Mouse (Mus musculus) liver, embryonic 11.5 days (tissue): ENCODE data around the gene AY358078. TPM values are rescaled to one million over a fixed set of nuclear protein-coding genes. Genes with fewer than 3 reads are reported as not detected.
"Not testable (repeated sequence)": the region's sequence is repeated elsewhere in the genome, so short reads cannot be mapped to it uniquely, and the experiment has no call there.

Experiments
- ATAC-seq: fragments of 200-750 bp; cut with Nextera tagmentation; replicated peaks from 2 replicates; pipeline ENCODE4 v1.8.0; 2017; ENCODE audit warnings: moderate number of reproducible peaks, mild to moderate bottlenecking, moderate TSS enrichment, moderate library complexity; ENCODE audit not compliant: low FRiP score
- DNase-seq: peaks from one replicate; pipeline ENCODE4 v3.0.0-alpha.2; 2017; ENCODE audit warnings: low spot score
- H3K27ac ChIP-seq: fragments of 300-500 bp; sonication (generic); 2 replicates; pipeline ENCODE4 v1.5.1; 2014; ENCODE audit warnings: mild to moderate bottlenecking, low read depth, low read length, control low read depth
- H3K27me3 ChIP-seq: fragments of 300-500 bp; sonication (generic); replicated peaks from 2 replicates; pipeline ENCODE4 v1.6.1; 2014; ENCODE audit warnings: low read length, mixed read lengths; ENCODE audit not compliant: control insufficient read depth, insufficient read depth
- H3K36me3 ChIP-seq: fragments of 300-500 bp; sonication (generic); 2 replicates; pipeline ENCODE4 v1.6.1; 2014; ENCODE audit warnings: mild to moderate bottlenecking, low read length, moderate library complexity, mixed read lengths; ENCODE audit not compliant: control insufficient read depth, insufficient read depth
- H3K4me1 ChIP-seq: fragments of 300-500 bp; sonication (generic); replicated peaks from 2 replicates; pipeline ENCODE4 v1.6.1; 2014; ENCODE audit warnings: low read length, mixed read lengths; ENCODE audit not compliant: control insufficient read depth, insufficient read depth
- H3K4me2 ChIP-seq: fragments of 300-500 bp; sonication (generic); 2 replicates; pipeline ENCODE4 v1.6.1; 2014; ENCODE audit warnings: mild to moderate bottlenecking, control low read depth, moderate library complexity
- H3K4me3 ChIP-seq: fragments of 300-500 bp; sonication (generic); 2 replicates; pipeline ENCODE4 v1.5.1; 2014; ENCODE audit warnings: low read depth, low read length, control low read depth
- H3K9ac ChIP-seq: fragments of 300-500 bp; sonication (generic); 2 replicates; pipeline ENCODE4 v1.6.1; 2014; ENCODE audit warnings: low read depth, low read length, control low read depth
- H3K9me3 ChIP-seq: fragments of 300-500 bp; sonication (generic); 2 replicates; pipeline ENCODE4 v1.6.1; 2016; ENCODE audit warnings: low read length, inconsistent platforms, mixed read lengths; ENCODE audit not compliant: control insufficient read depth
- WGBS: fragments of 180-500 bp; shearing (Covaris S2); extraction: QIAGEN DNeasy Blood & Tissue Kit; methylation state at CpG from one replicate; pipeline ENCODE4 v1.1.7; 2014; 5-methylcytosine and 5-hydroxymethylcytosine counted together
- polyA plus RNA-seq: library from polyadenylated mRNA; unstranded; fragments of >200 nt; fragmentation: Nextera tagmentation; extraction: Ambion mirVana; gene quantifications from 2 replicates; pipeline ENCODE4 v1.2.1, GENCODE M21; 2014

Gene AY358078
- polyA plus RNA-seq, 1 experiment from 2014 or later = not detected

DNA sequence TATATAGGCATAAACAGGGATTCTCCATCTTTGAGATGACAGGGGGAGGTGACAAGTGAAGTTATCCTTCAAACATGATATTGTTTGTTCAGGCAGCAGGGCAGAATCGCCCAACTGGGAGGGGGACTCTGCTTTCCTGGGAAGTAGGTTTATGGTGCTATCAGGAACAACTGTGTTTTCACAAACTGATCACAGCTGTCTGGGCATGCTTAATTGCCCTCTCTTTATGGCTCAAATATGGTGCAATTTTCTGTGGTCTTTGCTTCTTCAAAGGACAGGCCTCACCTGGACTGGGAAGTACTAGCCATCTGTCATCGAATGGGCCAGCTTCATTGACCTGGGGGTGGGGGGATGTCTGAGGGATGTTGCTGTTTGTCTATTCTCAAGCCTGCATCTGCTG lies 5.7 kb upstream of the AY358078 start:
- Histone ChIP-seq H3K27me3 (no peaks in the 10 kb centered on the region), H3K36me3 (no peaks in the 10 kb centered on the region), H3K4me1 (no peaks in the 10 kb centered on the region), H3K4me3 (no peak overlapping the region), H3K9ac (no peak overlapping the region), H3K9me3 (no peaks in the 10 kb centered on the region), H3K4me2 (no peak overlapping the region), H3K27ac (no peak overlapping the region)
- WGBS = 76% methylated on average over 2 of the region's 2 CpGs
- ATAC-seq (no peak), DNase-seq (no peak)

GRCm38 (mm10) chr14:51826625-51827024 lies 26.8 kb downstream of the AY358078 start:
- H3K4me2 ChIP-seq = no peak overlapping the region
- DNase-seq (no peak), ATAC-seq (no peak)
- no peak overlapping the region for H3K9ac ChIP-seq
- H3K9me3 ChIP-seq = no peaks in the 10 kb centered on the region
- no peaks in the 10 kb centered on the region for H3K27me3 ChIP-seq
- H3K4me3 ChIP-seq = no peak overlapping the region
- H3K4me1 ChIP-seq = no peaks in the 10 kb centered on the region
- H3K36me3 ChIP-seq = no peaks in the 10 kb centered on the region
- WGBS = 36% methylated on average over 1 of the region's 1 CpGs
- no peak overlapping the region for H3K27ac ChIP-seq

DNA sequence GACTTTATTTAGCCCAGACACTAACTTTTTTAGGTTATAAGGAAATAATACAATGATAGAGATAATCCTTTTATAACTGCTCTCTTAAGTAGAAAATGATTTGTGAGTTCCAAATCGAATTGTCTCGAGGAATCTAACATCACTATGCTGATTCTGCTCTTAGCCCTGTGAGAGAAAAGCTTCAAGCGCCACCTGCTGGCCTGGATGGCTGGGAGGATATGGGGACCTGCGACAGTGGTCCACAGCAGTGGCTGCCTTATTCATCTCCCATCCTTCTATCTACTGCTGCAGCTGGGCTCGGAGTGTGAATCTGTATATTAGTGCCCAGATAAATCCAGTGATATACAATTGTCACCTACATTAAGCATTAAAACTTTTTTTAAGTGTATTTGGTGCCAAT lies 28.0 kb downstream of the AY358078 start:
- WGBS = 28% methylated on average over 5 of the region's 5 CpGs
- not testable (repeated sequence) for H3K27me3 ChIP-seq

DNA sequence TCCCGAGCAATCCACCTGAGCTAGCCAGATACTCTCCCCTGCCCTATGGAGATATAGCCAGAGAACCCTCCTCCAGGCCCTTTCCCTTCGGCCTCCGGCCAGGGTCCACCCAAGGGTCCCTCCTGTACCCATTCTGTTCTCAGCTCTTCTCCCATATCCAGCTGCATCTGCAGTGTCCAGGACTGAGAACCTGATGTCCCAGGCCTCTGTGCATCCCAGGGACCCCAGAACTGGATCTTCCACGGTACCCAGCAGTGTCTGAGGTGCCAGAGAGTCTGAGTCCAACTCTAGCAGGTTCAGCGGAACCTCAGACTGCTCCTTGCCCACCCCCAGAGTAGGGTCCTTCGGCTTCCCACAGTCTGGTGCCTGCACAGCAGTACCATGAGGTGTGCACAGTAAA lies 29.3 kb downstream of the AY358078 start:
- 64% methylated on average over 6 of the region's 6 CpGs for WGBS
- Histone ChIP-seq H3K4me1 (no peaks in the 10 kb centered on the region), H3K27me3 (no peaks in the 10 kb centered on the region), H3K9ac (no peak overlapping the region), H3K27ac (no peak overlapping the region), H3K9me3 (no peaks in the 10 kb centered on the region), H3K4me3 (no peak overlapping the region), H3K4me2 (no peak overlapping the region), H3K36me3 (no peaks in the 10 kb centered on the region)
- DNase-seq (no peak), ATAC-seq (no peak)

More for the DNA sequence above, 28.0 kb downstream of the AY358078 start:
- H3K4me1 ChIP-seq, H3K9me3 ChIP-seq, H3K4me3 ChIP-seq, H3K4me2 ChIP-seq, DNase-seq, H3K27ac ChIP-seq, H3K9ac ChIP-seq, H3K36me3 ChIP-seq: not testable (repeated sequence)
- 0 out of 2 replicates have a peak, but pooled peaks have one; percentile 36 for ATAC-seq

GRCm38 (mm10) chr14:51838480-51838879 lies 38.6 kb downstream of the AY358078 start:
- not testable (repeated sequence) for H3K36me3 ChIP-seq, H3K4me1 ChIP-seq, H3K27me3 ChIP-seq, DNase-seq, H3K27ac ChIP-seq, H3K4me2 ChIP-seq, H3K9me3 ChIP-seq, H3K9ac ChIP-seq, H3K4me3 ChIP-seq, ATAC-seq
- 28% methylated on average over 2 of the region's 2 CpGs for WGBS

DNA sequence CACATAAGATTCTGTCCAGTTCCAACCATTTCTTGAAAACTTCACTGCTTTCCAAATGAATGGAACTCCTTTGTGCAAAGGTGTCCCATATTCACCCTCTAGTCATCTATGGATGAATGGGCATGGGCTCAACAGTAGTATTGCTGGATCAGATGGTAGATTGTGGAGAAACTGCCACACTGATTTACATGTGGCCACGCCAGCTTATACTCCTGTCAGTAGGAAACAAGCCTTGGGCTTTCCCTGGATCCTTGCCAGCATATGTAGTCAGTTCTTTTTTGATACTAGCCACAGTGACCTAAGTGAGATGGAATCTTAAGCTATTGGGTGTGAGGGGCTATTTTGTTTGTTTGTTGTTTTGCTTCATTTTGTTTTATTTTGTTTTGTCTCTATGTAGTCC lies 42.4 kb downstream of the AY358078 start:
- Histone ChIP-seq H3K9ac (no peak overlapping the region), H3K4me2 (no peak overlapping the region), H3K9me3 (no peaks in the 10 kb centered on the region), H3K4me3 (no peak overlapping the region), H3K27ac (no peak overlapping the region), H3K36me3 (no peaks in the 10 kb centered on the region), H3K4me1 (no peaks in the 10 kb centered on the region), H3K27me3 (no peaks in the 10 kb centered on the region)
- ATAC-seq = no peak
- no peak for DNase-seq
- 73% methylated on average over 1 of the region's 1 CpGs for WGBS

- H3K36me3 ChIP-seq = no peaks in the 10 kb centered on the region
- DNase-seq (no peak), ATAC-seq (no peak)
- no peak overlapping the region for H3K27ac ChIP-seq
- H3K9ac ChIP-seq = no peak overlapping the region
- WGBS = 68% methylated on average over 2 of the region's 2 CpGs
- H3K4me1 ChIP-seq = no peaks in the 10 kb centered on the region
- H3K9me3 ChIP-seq = no peaks in the 10 kb centered on the region
- H3K4me3 ChIP-seq = no peak overlapping the region
- no peak overlapping the region for H3K4me2 ChIP-seq
- no peaks in the 10 kb centered on the region for H3K27me3 ChIP-seq
Measured at GRCm38 (mm10) chr14:51842781-51843180, 42.9 kb downstream of the AY358078 start.

DNA sequence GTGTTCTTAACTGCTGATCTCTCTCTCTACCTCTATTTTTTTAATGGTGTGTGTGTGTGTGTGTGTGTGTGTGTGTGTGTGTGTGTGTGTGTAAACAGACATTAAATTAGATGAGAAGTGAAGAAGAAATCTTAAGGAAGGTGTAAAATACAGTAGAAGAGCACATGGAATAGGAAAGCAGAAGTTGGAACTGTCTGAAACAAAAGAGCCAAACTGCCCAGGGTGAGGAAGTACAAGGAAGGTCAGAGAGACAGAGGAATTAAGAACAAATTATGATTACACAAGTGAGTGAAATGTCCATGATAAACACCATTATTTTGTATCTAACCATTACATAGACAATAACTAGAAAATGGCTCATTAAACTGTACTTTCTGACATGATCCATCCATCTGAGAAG lies 44.0 kb downstream of the AY358078 start:
- no peak for ATAC-seq

GRCm38 (mm10) chr14:51846566-51846965 lies 46.7 kb downstream of the AY358078 start:
- H3K4me3 ChIP-seq = no peak overlapping the region
- 65% methylated on average over 3 of the region's 3 CpGs for WGBS

More for the DNA sequence above, 44.0 kb downstream of the AY358078 start:
- no peak overlapping the region for H3K9ac ChIP-seq
- no peaks in the 10 kb centered on the region for H3K27me3 ChIP-seq
- no peaks in the 10 kb centered on the region for H3K36me3 ChIP-seq
- H3K9me3 ChIP-seq = no peaks in the 10 kb centered on the region
- no peak overlapping the region for H3K27ac ChIP-seq
- no peaks in the 10 kb centered on the region for H3K4me1 ChIP-seq
- no peak for DNase-seq
- H3K4me3 ChIP-seq = no peak overlapping the region
- no peak overlapping the region for H3K4me2 ChIP-seq

More at GRCm38 (mm10) chr14:51846566-51846965, 46.7 kb downstream of the AY358078 start:
- no peak overlapping the region for H3K27ac ChIP-seq
- ATAC-seq (no peak), DNase-seq (no peak)
- H3K36me3 ChIP-seq = no peaks in the 10 kb centered on the region
- H3K9me3 ChIP-seq = no peaks in the 10 kb centered on the region
- H3K9ac ChIP-seq = no peak overlapping the region
- H3K27me3 ChIP-seq = no peaks in the 10 kb centered on the region
- no peak overlapping the region for H3K4me2 ChIP-seq
- no peaks in the 10 kb centered on the region for H3K4me1 ChIP-seq
